Mouse (Mus musculus) adrenal gland, adult 2 months (tissue): ENCODE data around the gene Nup62. TPM values are rescaled to one million over a fixed set of nuclear protein-coding genes. Genes with fewer than 3 reads are reported as not detected.
A peak's percentile ranks its signal among the peaks of the same experiment; 100 is the strongest.

Experiments
- DNase-seq: peaks from one replicate; pipeline ENCODE4 v3.0.0; 2021
- long read RNA-seq: library from polyadenylated mRNA; stranded (forward); transcript quantifications from one replicate; pipeline ENCODE4 v2.0.0, GENCODE M21; 2021
- polyA plus RNA-seq: library from polyadenylated mRNA; depleted of rRNA; stranded (reverse); fragments of >200 nt; gene quantifications from 2 replicates; pipeline ENCODE4 v1.2.3, GENCODE M21; 2012; rRNA removed
- total RNA-seq, 2 experiments: library from RNA; stranded (reverse); gene quantifications; 2 replicates each; pipeline ENCODE4 v1.2.3; 2021

Gene Nup62
- 10 to 100 TPM; 33.2 to 54.7 TPM for total RNA-seq
- 83.6 and 92.2 TPM in 2 replicates for polyA plus RNA-seq
- long read RNA-seq, transcript Nup62-201 (2 exons, 2,722 nt) = major isoform, 28 of 31 reads
- long read RNA-seq, partial matches to known transcripts = 3 of 31 reads
- long read RNA-seq, other reads (novel, unspliced or antisense) = 0 of 31 reads

DNA sequence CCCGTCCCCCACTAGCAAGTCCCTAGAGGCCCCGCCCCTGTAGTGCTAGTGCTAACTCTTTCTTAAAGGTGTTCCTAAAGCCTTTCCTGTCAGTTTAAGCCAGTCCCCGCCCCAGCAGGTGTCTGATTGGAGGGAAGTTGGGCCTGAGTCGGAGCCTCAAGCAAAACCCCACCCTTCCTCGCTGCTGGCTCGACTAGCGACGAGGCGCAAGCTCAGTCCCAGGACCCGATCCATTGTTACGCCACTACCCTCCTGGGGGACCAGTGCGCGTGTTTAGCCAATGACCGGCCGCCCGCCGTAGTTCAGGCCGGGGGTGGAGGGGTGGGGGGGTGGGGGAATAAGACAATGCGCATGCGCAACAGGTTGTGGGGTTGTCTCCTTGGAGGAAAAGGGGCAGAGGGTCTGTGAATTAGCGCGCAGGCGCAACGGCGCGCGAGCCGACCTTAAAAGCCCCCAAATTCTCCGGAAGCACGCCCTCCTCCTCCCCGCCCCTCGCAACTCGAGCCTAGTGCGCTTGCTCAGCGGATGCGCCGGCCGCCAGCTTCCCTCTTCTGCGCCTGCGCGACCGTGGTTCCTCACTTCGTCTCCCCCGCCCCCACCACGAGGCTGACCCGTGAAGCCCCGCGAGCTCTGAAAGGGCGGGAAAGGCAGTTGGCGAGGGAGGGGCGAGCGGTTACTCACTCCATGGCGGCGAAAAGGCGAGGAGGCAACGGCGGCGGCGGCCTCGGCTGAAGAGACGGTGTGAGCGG, at the start of gene Nup62, which contains the start of gene Il4i1:
TSS of gene Nup62 (plus strand) at position 368 of the 749 bp plus-strand sequence.
TSS of gene Il4i1 (plus strand) at position 667 of the 749 bp plus-strand sequence.
- peak; percentile 99 for DNase-seq

DNA sequence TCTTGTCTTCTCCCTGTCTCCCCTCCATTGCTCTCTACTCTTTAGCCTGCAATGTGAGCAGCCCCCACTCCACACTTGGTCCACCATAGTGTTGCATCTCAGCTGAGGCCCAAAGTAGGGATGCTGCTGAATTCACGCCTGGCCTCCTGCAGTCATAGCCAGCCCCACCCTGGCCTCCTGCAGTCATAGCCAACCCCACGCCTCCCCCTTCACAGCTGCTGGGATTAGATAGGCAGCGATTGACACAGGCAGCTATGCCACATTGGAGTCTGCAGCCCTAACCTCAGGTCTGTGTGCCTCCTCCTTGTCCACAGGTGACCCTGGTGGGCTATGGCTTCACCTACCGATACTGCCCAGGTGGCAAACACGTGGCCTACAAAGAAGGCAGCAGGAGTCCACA, 47.8 kb upstream of the Nup62 start:
- no peak for DNase-seq

DNA sequence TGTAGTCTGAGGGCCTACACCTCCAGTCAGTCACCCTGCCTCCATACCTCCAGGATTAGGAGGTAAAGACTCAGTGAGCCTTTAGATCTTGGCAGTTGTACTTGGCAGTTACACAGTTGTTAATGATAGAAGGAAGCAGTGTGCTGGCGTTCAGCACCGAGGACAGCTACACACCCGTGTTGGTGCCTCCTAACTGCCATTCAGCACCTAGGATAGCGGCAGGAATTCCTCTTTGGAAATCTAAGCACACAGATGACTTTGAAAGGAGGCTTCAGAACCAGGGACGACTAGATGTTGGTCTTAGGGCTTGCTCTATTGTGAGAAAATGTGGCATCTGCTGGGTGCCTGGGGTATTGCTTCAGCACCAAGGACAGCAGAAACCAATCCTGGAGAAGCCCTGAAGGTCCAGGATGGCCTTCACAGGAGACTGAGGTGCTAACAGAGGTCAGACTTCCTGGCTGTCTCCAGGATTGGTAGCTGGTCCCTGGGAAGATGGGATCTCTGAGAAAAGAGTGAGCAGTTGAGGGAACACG, 45.8 kb upstream of the Nup62 start:
- peak; percentile 59 for DNase-seq

DNA sequence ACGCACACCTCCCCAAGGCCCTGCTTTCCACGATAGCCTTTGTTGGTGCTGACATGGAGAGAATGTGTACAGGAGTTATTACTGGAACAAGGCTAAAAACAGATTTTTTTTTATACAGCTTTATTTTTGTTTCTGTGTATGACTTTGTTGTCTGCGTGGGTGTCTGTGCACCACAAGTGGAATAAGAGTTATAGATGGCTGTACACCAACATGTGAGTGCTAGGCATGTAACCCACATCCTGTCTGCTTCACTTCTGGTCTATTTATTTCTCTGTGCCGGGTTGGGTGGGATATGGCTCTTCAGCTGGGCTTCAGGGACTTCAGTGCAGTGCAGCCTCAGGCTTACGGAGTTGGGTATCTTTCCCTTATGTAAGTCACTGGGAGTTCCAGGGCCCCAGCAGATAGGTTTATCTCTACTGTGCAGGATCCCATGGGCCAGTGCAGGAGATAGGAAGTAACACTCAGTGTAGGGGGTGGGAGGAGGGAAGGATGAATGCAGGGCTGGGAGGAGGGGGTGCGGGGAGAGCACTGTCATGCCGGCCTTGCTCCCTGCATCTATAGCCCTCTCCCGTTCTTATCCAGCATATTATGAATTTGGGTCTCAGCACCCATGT, 43.2 kb upstream of the Nup62 start:
- DNase-seq = no peak

DNA sequence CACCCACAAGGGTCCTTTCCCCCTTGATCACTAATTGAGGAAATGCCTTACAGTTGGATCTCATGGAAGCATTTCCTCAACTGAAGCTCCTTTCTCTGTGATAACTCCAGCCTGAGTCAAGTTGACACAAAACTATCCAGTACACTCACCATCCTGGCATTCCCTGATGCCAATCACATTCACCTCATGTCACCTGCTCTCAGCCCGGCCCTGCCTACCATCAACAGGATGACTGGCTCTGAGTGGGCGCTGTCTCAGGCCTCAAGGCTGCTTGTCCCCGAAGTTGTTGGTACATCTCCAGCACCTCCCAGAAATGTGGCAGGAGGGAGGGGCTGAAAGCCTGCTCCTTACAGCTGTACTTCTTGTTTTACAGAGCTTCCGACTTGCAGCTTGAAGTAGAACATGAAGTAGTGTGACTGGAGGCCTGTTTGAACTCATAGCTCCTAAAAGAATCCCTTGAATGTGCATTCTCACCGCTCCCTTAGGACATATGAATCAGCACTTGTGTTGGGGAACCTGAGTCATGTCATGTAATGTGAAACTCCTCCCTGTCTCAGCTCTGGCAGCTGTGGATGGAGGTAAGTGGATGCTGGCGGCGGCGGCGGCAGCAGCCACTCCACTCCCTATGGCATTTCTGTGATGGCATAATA, 38.9 kb upstream of the Nup62 start:
- DNase-seq = no peak

DNA sequence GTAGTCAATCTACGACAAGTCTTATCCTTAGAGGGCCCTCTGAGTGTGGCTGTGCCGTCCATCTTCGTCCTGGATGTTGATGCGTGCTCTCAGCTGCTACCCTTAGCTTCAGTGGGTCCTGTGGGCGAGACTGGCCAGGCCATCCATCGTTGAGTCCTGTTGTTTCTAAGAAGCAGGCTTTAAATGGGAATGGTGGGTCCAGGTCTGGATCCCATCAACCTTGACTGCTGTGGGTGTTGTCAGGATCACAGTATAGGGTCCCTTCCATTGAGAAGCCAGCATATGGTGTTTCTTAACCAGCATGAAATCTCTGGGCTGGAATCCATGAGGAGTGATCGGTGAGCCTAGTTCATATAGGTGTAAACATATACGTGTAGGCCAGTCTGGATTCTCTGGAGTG, 35.8 kb upstream of the Nup62 start:
- no peak for DNase-seq

DNA sequence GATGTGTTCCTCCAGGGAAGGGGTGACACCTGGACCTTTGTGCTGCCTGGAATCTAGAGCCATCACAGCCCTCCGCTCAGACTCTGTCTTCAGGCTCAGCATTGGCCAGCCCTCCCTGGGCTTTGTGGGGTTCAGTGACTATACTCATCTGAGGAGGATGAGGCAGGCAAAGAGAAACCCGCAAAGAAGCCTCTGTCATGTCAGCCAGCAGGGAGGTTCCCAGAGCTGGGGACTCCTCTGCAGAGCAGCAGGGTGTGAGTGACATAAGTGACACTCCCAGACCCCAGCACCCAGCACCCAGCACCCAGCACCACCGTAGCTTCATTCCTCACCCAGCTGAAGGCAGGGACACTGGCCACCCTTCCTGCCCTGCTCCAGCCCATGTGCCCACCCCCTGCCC, 26.4 kb upstream of the Nup62 start:
- DNase-seq = no peak

DNA sequence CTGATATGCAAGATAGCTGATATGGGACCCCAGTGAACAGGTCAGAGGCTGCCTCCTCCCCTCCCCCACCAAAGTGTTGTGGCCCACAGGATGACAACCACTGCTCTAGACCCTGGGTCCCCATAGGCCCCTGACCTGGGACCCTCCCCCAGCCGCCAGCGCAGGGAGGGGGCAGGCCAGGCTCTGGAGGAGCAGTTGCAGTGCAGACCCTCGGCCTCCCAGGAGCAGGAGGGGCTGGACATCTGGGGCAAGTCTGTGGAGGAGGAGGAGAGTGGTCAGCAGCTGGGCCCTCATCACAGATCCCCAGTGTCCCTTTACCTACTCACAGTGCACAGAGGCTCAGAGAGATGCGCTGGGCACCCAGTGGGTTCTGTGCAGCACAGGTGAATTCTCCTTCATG, 25.8 kb upstream of the Nup62 start:
- no peak for DNase-seq

DNA sequence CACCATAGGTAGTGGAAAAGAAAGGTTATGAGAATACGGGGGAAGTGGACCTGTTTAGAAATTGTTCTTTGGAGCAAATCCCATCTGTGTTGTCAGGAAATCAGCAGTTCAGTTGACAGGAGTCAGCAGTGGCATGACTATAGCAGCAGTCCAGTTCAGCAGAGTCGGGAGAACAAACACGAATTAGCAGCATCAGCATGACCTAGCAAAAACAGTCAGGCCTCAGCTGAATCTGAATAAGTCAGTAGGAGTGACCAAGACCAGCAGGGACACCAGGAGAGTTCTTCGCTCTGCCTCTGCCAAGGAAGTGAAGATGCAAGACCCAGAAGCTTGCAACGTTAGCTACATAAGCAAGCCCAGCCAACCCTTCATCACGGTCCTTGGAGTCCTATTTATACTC, 23.1 kb upstream of the Nup62 start:
- DNase-seq = no peak

DNA sequence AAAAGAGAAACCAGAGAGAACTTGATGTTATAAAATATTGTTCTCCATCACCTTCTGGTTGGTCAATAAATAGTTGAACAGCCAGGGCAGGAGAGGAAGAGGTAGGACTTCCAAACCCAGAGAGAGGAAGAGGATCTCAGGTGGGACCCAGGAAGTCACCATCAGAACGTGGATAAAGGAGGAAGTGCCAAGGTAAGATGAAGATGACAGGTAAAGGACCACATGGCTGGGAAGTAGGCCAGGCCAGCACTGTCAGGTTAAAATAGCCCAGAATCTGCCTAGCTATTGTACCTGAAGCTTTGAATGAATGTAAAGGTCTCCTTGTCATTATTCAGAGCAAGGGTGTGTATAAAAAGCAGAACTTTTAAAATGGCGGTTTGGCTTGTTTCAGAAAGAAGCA, 7.0 kb upstream of the Nup62 start:
- no peak for DNase-seq

DNA sequence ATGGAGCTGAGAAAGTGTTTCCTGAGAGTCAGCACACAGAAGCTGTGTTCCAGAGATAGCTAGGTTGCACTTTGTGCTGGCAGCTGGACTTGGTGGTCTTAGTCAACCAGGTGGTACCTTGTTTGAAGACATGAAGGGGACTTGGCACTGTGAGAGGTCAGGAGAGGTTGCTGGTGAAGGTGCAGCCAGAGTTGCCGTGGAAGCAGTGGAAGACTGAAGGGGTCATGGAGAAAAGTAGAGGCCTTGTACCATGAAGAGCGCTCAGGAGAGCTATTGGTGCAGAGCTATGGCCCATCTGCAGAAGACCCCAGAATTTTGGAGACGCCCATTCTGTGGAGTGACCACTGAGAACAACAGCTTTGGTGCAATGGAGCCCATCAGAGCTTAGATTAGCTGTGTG, 6.4 kb upstream of the Nup62 start:
- no peak for DNase-seq

DNA sequence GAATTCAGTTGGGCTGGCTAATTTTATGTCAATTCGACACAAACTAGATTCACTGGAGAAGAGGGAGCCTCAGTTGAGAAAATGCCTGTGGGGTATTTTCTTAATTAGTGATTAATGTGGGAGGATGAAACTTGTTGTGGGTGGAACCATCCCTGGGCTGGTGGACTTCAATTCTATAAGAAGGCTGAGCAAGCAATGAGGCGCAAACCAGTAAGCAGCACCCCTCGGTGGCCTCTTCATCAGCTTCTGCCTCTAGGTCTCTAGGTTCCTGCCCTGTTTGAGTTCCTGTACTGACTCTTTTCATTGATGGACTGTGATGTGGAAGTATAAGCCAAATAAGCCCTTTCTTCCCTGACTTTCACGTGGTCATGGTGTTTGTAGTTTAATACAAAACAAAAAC, 5.5 kb upstream of the Nup62 start:
- no peak for DNase-seq

DNA sequence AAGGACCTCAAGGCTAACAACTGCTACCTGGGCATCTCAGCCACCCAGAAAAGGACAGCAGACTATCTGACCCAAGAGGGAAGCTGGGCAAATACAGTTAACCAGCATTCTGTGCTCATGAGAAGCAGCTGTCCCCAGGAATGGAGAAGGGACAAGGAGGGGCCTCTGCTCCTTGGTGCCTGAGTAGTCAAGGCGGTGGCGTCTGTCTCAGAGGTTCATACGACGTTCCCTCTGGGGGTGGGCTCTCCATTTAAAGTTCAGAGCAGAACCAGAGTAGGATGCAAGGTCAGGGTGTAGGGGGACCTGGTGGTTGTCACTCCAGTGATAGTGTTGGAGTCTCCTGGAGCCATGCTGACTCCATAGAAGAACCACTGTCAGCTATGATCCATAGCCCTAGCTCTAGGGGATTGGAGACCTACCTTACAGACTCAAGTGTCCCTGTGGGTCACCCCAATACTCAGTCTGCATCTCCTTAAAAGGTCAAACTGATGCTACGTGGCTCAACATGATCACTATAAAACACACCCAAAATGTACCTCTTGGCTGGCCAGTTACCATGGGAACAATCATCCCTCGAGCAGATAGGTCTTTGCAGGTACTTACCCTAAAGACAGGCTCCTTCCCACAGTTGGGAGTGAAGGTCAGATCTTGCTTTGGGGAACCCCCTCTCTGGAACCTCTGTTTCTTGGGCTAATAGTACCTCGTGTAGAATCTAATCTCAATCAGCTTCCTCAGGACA, 4.9 kb upstream of the Nup62 start:
- no peak for DNase-seq

DNA sequence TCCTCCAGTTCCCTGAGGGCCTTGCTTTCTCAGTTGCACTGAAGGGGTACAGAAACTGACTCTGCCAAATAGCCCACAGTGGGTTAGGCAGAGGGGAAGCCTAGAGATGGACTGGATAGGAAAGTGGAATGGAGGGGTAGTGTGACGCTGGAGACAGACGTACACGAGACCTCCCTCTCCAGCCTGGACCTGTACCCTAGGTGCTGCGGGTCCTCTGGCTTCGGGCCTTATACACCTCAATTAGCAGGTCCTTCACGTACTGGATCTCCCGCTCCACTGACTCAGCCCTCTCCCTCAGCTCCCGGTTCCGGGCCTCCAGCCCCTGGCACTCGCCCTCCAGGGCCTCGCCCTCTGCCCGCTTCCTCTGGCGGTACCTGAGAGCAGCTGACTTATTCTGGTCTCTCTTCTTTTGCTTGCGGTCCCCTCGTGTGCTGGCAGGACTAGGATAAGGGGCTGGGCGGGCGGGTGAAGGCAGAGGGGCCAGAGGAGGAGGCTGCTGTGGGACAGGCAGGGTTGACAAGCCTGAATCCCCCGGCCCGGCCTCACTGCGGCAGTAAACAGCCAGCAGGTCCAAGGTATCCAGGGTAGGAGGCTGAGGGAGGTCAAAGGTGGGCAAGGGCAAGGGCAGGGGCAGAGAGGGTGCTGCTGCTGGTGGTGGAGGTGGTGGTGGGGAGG, 3.1 kb upstream of the Nup62 start:
- no peak for DNase-seq

DNA sequence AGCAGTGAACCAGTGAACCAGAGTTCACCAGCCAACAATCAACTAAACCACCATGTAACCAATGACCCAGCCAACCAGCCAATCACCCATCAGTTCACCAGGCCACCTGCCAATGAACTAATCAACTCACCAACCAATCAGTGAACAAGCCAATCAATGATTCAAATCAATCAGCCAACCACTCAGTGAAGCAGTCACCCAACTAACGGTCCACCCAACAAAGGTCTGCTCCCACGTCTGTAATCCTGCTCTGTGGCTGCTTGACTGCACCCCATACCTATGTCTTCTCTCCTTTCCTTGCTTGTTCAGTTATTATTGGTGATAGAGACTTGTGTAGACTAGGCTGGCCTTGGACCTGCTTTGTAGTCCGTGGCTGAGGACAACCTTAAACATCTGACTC, 1.9 kb upstream of the Nup62 start:
- DNase-seq = no peak

DNA sequence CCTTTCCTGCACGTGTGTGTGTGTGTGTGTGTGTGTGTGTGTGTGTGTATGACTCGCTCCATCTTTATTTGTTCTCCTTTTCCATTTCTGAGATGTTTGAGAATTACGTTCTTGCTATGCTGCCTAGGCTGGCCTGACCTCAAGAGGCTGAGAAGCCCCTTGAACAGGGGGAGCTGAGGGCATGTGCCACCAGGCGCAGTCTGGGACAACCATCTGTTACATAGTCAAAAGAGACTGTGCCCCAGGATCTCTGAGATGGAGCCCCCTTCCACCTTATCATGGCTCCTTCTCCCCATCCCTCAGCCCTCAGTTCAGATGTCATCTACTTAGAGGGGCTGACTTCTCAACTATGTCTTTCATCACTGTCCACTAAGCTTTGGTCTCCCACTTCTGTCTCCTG, 1.5 kb upstream of the Nup62 start:
- no peak for DNase-seq

DNA sequence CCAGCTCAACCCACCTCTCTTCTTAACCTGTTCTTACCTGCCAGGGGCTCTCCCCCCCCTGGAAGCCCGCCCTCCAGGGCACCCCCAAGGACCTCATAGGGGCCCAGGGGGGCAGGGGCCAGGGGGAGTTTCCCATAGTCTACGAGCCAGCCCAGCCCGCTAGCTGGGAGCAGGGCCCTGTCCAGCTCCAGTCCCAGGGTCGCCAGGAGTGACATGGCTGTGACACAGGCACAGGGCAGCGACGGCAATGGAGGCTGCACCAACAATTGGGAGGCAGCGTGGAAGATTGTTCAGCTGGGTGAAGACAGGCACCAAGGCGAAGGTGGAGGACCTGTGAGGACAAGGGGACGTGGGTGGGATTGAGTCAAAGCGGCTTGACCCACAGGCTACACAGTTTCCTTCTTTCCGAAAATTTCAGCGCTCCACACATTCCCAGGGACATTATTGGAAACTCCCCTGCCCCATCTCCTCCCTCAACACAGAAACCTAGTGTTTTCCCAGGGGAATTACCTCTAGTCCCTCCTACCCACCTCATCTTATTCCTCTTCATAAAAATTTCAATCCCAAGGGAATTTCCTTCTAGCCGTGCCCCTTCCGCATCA, 835 bp upstream of the Nup62 start:
- DNase-seq = no peak

DNA sequence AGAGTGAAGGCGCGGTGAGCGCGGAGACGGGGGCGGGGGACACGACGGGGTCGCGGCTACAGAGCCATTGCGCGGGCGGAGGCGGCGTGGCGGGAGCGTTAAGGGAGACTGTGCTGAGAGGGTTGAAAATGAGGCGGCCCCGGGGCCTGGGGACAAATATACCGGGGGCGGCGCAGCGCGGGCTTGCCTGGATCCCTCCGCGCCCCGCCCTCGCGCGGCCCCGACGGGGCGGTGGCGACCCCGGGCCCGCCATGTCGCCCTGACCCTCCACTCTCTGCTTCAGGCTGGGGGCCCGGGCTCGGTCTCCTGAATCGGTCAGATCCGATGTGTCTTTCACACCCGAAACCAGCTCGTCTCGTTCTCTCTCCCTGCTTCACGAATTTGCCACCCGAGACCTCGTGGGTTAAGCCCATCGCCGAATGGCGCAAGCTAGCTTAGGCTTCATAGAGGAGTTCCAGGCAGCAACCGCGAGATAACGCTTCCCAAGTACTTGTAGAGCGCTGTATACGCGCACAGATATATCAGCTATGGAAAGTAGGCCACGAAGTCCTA, 658 bp downstream of the Nup62 start, which contains the start of gene Atf5:
TSS of gene Atf5 (minus strand) at position 189 of the 552 bp plus-strand sequence.
- peak; percentile 84 for DNase-seq

DNA sequence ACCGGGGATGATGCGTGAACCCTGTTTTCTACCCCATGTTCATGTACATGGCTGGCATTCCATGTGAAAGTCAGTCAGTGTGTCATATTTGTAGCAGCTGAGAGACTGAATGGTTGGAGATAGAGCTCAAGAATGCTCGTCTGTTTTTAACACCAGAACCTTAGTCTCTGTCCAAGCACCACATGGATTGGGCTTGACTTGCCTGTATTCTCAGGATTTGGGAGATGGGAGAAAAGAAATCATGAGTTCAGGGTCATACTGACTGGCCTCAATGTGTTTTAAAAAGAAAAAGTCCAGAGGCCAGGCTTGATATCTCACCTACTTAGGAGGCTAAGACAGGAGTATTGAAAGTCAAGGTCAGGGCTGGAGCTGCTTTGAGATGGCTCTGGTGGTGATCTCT, 1.6 kb downstream of the Nup62 start:
- DNase-seq = no peak

DNA sequence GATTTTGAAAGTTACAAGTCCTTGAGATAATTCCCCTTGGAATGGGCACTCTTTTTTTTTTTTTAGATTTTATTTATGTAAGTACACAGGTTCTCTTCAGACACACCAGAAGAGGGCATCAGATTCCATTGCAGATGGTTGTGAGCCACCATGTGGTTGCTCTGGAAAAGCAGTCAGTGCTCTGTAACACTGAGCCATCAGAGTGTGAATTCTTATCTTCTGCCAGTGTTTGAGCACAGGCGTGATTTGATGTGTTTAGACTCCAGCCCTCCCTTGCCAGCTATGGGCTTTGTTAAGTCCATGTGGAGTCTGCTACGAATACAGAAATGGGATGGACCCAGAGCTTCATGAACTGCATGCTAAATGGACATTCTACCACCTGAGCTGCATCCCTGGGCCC, 2.3 kb downstream of the Nup62 start:
- no peak for DNase-seq
